22 mouse cellular contexts compared by ENCODE assay signal in genomic region chr10:52807808-52808207, GRCm38 (mm10).
"Had no signal": no experiment of that assay in that cellular context is flagged by ENCODE, and none has a peak within 500 bp of the region (broad histone marks: within the 10 kb centered on the region; RNA-seq: fewer than 3 reads in every experiment).

No protein-coding gene starts in this region.

- H3K4me3 ChIP-seq: layer of hippocampus, adult 2 months; limb, embryonic 12.5 days; limb, embryonic 15.5 days; megakaryocyte, embryonic 14.5 days; midbrain, embryonic 10.5 days; neural tube, embryonic 12.5 days; neural tube, embryonic 15.5 days; stomach, embryonic 15.5 days had no signal

- DNase-seq: kidney, postnatal 25 days; layer of hippocampus, adult 9-11 months; liver, postnatal 0 days; lung, embryonic 14.5 days; midbrain, embryonic 14.5 days; right cerebral cortex, adult 18-20 months; right cerebral cortex, postnatal 14 days; right cerebral cortex, postnatal 4 days; thymus, postnatal 25 days had no signal

- H3K4me1 ChIP-seq: limb, embryonic 12.5 days; limb, embryonic 15.5 days; megakaryocyte, embryonic 14.5 days; neural tube, embryonic 12.5 days; neural tube, embryonic 15.5 days; stomach, embryonic 15.5 days had no signal

- H3K4me2 ChIP-seq: limb, embryonic 12.5 days; limb, embryonic 15.5 days; liver, embryonic 11.5 days; lung, embryonic 14.5 days; neural tube, embryonic 12.5 days; neural tube, embryonic 15.5 days; stomach, embryonic 15.5 days had no signal

- H3K27ac ChIP-seq: kidney, postnatal 0 days; layer of hippocampus, adult 2 months; limb, embryonic 12.5 days; limb, embryonic 15.5 days; liver, embryonic 14.5 days; macrophage; midbrain, embryonic 10.5 days; neural tube, embryonic 12.5 days; neural tube, embryonic 15.5 days; stomach, embryonic 15.5 days had no signal

- ATAC-seq: liver, postnatal 0 days; lung, postnatal 0 days had no signal

- H3K36me3 ChIP-seq: limb, embryonic 12.5 days; limb, embryonic 15.5 days; midbrain, embryonic 10.5 days; neural tube, embryonic 12.5 days; neural tube, embryonic 15.5 days; stomach, embryonic 15.5 days had no signal

- H3K9me3 ChIP-seq: limb, embryonic 12.5 days; limb, embryonic 15.5 days; midbrain, embryonic 10.5 days; neural tube, embryonic 12.5 days; neural tube, embryonic 15.5 days; stomach, embryonic 15.5 days had no signal

- H3K9ac ChIP-seq: limb, embryonic 12.5 days; limb, embryonic 15.5 days; liver, embryonic 14.5 days; liver, postnatal 0 days; lung, embryonic 14.5 days; neural tube, embryonic 12.5 days; neural tube, embryonic 15.5 days; stomach, embryonic 15.5 days had no signal

- H3K27me3 ChIP-seq: limb, embryonic 12.5 days; limb, embryonic 15.5 days; megakaryocyte, embryonic 14.5 days; neural tube, embryonic 12.5 days; neural tube, embryonic 15.5 days; stomach, embryonic 15.5 days had no signal
